Mouse (Mus musculus) midbrain, embryonic 15.5 days (tissue): Measurements from ENCODE around the gene Car12. TPM values are rescaled to one million over a fixed set of nuclear protein-coding genes. Genes with fewer than 3 reads are reported as not detected.
A peak's percentile ranks its signal among the peaks of the same experiment; 100 is the strongest.

Experiments
- ATAC-seq: fragments of 200-750 bp; cut with Nextera tagmentation; replicated peaks from 2 replicates; pipeline ENCODE4 v1.8.0; 2017; ENCODE audit warnings: moderate TSS enrichment
- H3K27ac ChIP-seq: fragments of 300-500 bp; sonication (generic); 2 replicates; pipeline ENCODE4 v1.5.1; 2015; ENCODE audit warnings: mild to moderate bottlenecking, inconsistent platforms
- H3K27me3 ChIP-seq: fragments of 300-500 bp; sonication (generic); replicated peaks from 2 replicates; pipeline ENCODE4 v1.6.1; 2015; ENCODE audit warnings: inconsistent platforms
- H3K36me3 ChIP-seq: fragments of 300-500 bp; sonication (generic); replicated peaks from 2 replicates; pipeline ENCODE4 v1.6.1; 2015; ENCODE audit warnings: inconsistent platforms
- H3K4me1 ChIP-seq: fragments of 300-500 bp; sonication (generic); 2 replicates; pipeline ENCODE4 v1.6.1; 2015; ENCODE audit warnings: inconsistent platforms
- H3K4me2 ChIP-seq: fragments of 300-500 bp; sonication (generic); 2 replicates; pipeline ENCODE4 v1.6.1; 2015; ENCODE audit warnings: inconsistent platforms, mild to moderate bottlenecking, moderate library complexity
- H3K4me3 ChIP-seq: fragments of 300-500 bp; sonication (generic); 2 replicates; pipeline ENCODE4 v1.5.1; 2015; ENCODE audit warnings: mild to moderate bottlenecking, inconsistent platforms
- H3K9ac ChIP-seq: fragments of 300-500 bp; sonication (generic); 2 replicates; pipeline ENCODE4 v1.6.1; 2015; ENCODE audit warnings: mild to moderate bottlenecking, inconsistent platforms
- H3K9me3 ChIP-seq: fragments of 300-500 bp; sonication (generic); 2 replicates; pipeline ENCODE4 v1.6.1; 2016; ENCODE audit warnings: inconsistent platforms
- WGBS: fragments of 180-500 bp; shearing (Covaris S2); methylation state at CpG from one replicate; pipeline ENCODE4 v1.1.7; 2015; ENCODE audit warnings: mixed read lengths; 5-methylcytosine and 5-hydroxymethylcytosine counted together
- polyA plus RNA-seq: library from polyadenylated mRNA; unstranded; fragments of >200 nt; fragmentation: Nextera tagmentation; extraction: Ambion mirVana; gene quantifications from 2 replicates; pipeline ENCODE4 v1.2.1, GENCODE M21; 2015

Gene Car12
- polyA plus RNA-seq, 1 experiment from 2014 or later = 2.3 TPM

DNA sequence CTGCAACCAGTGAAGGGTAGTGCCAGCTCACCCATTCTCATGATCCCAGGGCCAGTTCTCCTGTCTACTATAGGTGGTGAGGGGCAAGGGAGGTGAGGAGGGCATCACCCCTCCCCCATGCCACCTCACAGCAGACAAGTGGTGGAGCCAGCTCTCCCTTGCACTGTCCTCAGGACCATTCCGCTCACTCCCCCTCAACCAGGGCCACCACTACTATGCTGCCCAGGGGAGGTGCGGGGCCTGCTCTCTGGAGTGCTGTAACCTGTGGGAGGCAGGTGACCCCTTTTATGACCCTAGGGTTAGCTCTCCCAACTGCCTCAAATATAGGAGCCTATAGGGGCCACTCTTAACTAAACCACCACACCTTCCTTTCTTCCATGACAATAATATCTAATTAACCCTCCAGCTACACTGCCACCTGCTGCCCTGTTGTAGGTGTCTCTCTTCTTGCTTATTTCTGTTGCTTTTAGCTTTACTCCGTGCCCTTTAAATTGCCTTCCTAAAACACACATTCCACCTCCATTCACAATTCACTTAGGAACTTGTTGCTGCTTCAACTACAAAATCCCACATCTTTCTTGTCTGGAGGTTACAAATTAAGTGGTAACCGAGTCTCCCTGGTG is 21.7 kb upstream of the Car12 start:
- H3K4me1 ChIP-seq = no peaks in the 10 kb centered on the region
- no peak overlapping the region for H3K9ac ChIP-seq
- H3K27ac ChIP-seq = no peak overlapping the region
- 79% methylated on average over 4 of the region's 4 CpGs for WGBS
- H3K36me3 ChIP-seq = no peaks in the 10 kb centered on the region
- H3K27me3 ChIP-seq = no peaks in the 10 kb centered on the region
- no peak for ATAC-seq
- H3K4me2 ChIP-seq = no peak overlapping the region
- no peak overlapping the region for H3K4me3 ChIP-seq
- H3K9me3 ChIP-seq = no peaks in the 10 kb centered on the region

DNA sequence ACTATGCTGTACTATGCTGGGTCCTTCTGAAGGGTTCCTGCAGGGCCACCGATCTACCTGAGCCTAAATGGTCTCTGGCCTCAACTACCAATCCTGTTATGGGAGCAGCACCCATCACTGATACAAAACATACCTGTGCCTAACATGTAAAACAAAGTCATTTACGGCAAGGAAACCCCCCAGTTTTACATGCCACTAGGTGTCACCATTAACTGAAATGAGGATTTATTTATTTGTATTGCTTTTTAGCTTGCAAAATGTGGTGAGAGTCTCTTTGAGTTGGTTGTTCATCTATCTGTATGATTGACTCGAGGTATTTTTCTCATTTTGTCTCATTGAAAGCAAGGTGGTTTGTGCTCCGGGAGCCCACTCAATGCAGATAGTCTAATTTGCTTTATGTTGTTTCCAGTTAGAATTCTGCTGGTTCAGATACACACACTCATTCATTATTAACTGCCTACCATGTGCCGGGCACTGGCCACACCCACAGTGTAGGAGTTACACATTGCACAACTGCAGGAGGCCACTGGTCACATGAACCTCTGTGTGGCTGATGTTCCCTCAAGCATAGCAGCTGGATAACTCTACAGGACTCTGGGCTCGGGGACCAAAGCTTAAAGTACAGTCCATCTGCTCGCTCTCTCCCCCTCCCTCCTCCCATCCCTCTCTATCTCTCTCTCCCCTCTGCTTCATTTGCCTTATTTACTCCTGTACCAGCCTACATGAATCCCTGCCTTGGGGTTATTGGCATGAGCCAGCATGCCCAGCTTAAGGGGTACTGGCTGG is 15.9 kb upstream of the Car12 start:
- H3K9ac ChIP-seq = no peak overlapping the region
- no peak for ATAC-seq
- H3K27me3 ChIP-seq = no peaks in the 10 kb centered on the region
- H3K36me3 ChIP-seq = no peaks in the 10 kb centered on the region
- no peak overlapping the region for H3K4me3 ChIP-seq
- H3K27ac ChIP-seq = no peak overlapping the region
- WGBS = 76% methylated on average over 7 of the region's 7 CpGs
- H3K4me2 ChIP-seq = no peak overlapping the region
- H3K4me1 ChIP-seq = 0 out of 2 replicates have a peak, but pooled peaks cover 3% of the 10 kb centered on the region
- no peaks in the 10 kb centered on the region for H3K9me3 ChIP-seq

DNA sequence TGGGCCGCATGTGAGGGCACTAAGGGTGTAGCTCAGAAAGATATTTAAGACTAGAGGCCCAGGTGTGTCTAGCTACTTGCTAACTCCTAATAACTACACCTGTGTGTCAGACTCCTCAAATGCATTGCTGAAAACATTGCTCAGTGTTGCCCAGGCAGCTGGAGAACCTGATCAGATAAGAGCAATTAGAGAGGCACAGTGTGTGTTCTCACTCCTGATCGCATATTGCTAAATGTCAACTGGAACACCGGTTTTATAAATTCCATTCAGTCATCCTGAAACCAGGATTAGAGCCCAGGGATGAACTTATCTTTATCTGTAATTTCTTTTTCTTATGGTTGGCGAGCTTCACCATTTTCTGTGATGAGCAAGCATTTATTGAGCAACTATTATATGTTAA is 13.7 kb upstream of the Car12 start:
- Histone ChIP-seq H3K27me3 (no peaks in the 10 kb centered on the region), H3K9me3 (no peaks in the 10 kb centered on the region), H3K4me3 (no peak overlapping the region), H3K36me3 (no peaks in the 10 kb centered on the region), H3K27ac (no peak overlapping the region), H3K9ac (no peak overlapping the region), H3K4me1 (0 out of 2 replicates have a peak, but pooled peaks cover 3% of the 10 kb centered on the region), H3K4me2 (no peak overlapping the region)
- WGBS = 92% methylated on average over 4 of the region's 4 CpGs
- no peak for ATAC-seq

DNA sequence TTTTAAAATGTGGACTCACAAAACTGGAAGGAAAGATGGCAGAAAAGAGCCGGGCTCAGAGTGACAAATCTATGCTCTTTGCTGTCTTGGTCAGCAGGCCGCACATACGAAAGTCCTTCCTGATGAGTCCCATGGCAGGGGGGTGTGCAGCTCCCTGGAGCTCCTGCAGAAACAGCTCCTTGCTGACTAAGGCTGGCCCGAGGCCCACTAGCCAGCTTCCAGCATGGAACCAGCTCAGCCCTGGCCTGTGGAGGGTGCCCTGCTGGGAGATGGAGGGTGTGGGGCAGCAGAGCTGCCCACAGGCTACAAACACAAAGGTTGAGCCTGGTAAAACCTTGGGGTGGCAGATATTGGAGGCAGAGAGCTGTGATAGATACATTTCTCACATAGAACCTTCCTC is 10.5 kb upstream of the Car12 start:
- Histone ChIP-seq H3K4me1 (peaks cover 5% of the 10 kb centered on the region; the same call in 1 of the 2 replicates), H3K4me3 (no peak overlapping the region)
- 79% methylated on average over 4 of the region's 4 CpGs for WGBS

DNA sequence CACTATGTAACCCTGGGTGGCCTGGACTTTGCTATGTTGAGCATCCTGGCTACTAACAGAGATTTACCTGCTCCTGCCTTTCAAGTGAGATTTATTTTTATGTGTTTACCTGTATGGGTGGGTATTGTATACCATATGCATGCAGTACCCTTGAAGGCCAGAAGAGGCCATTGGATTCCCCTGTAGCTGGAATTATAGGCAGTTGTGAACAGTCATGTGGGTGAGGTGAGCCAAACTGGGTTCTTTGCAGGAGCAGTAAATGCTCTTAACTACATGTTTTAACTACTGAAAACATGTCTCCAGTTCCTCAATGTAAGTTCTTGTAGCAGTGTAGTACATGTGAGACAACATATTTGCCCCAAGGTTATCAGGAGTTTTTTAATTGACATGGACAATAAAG is 8.1 kb upstream of the Car12 start:
- ATAC-seq = no peak
- no peak overlapping the region for H3K27ac ChIP-seq
- H3K9ac ChIP-seq = no peak overlapping the region
- no peaks in the 10 kb centered on the region for H3K27me3 ChIP-seq
- no peaks in the 10 kb centered on the region for H3K9me3 ChIP-seq
- H3K4me1 ChIP-seq = peaks cover 18% of the 10 kb centered on the region; the same call in 1 of the 2 replicates
- no peaks in the 10 kb centered on the region for H3K36me3 ChIP-seq
- H3K4me3 ChIP-seq = no peak overlapping the region
- no peak overlapping the region for H3K4me2 ChIP-seq

More for the DNA sequence above, 10.5 kb upstream of the Car12 start:
- Histone ChIP-seq H3K36me3 (no peaks in the 10 kb centered on the region), H3K27me3 (no peaks in the 10 kb centered on the region), H3K27ac (no peak overlapping the region), H3K9me3 (no peaks in the 10 kb centered on the region), H3K9ac (no peak overlapping the region), H3K4me2 (no peak overlapping the region)
- no peak for ATAC-seq

DNA sequence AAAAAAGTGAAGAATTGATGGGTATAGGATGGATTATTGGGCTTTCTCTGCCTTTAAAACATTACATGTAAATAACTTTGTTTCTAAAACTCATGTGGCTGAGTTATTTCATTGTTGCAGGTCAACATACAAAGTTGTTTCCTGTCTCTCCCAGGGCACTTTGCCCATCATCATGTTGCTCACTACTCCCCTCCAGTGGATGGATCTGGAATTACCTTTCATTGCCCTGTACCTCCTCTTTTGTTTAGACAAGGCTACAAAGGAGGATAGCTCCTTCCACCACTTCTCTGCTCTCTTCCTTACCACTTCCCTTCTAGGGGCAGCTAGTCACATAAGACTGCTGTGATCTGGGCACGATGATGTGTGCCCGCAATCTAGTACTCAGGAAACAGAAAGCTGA is 7.7 kb upstream of the Car12 start:
- H3K36me3 ChIP-seq = no peaks in the 10 kb centered on the region
- H3K9ac ChIP-seq = no peak overlapping the region
- H3K9me3 ChIP-seq = no peaks in the 10 kb centered on the region
- no peak overlapping the region for H3K27ac ChIP-seq
- no peaks in the 10 kb centered on the region for H3K27me3 ChIP-seq
- no peak overlapping the region for H3K4me2 ChIP-seq
- no peak for ATAC-seq
- 57% methylated on average over 2 of the region's 2 CpGs for WGBS
- no peak overlapping the region for H3K4me3 ChIP-seq
- H3K4me1 ChIP-seq = peaks cover 18% of the 10 kb centered on the region; the same call in 1 of the 2 replicates

DNA sequence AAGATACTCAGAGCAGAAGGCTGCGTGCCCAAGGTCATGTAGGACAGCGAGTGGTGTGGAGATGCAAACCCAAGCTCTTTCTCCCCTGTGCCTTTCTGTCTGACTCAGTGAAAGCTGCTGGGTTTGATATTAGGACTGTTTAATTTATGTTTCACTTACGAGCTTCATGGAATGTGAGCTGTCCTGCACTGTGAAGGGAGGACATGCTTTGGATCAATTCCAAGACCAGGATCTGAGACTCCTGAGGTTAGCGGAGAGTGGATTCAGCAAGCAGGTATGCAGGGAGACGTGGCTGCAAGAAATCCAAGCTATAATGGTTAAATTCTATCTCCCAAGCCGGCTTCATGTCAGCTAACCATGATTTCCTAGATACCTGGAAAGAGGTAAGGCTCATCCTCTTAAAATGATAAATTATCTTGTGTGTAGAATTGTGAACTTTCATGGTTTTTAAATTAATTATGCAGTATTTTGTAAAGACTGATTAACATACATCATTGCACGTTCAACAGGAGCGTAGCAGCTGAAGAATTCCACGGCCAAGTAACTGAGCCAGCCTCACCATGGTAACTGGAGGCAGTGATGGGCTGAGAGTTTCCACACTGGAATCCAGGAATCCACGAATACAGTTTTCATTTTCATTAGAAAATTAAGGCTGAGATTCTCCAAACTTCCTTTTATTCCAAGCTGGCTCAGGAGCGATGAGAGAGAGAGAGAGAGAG is 5.3 kb upstream of the Car12 start:
- Histone ChIP-seq H3K4me2 (no peak overlapping the region), H3K4me1 (peaks cover 17% of the 10 kb centered on the region; the same call in 1 of the 2 replicates), H3K9me3 (no peaks in the 10 kb centered on the region), H3K27me3 (0 out of 2 replicates have a peak, but pooled peaks cover 5% of the 10 kb centered on the region), H3K36me3 (no peaks in the 10 kb centered on the region), H3K9ac (no peak overlapping the region), H3K27ac (no peak overlapping the region), H3K4me3 (no peak overlapping the region)
- no peak for ATAC-seq
- 37% methylated on average over 11 of the region's 11 CpGs for WGBS

DNA sequence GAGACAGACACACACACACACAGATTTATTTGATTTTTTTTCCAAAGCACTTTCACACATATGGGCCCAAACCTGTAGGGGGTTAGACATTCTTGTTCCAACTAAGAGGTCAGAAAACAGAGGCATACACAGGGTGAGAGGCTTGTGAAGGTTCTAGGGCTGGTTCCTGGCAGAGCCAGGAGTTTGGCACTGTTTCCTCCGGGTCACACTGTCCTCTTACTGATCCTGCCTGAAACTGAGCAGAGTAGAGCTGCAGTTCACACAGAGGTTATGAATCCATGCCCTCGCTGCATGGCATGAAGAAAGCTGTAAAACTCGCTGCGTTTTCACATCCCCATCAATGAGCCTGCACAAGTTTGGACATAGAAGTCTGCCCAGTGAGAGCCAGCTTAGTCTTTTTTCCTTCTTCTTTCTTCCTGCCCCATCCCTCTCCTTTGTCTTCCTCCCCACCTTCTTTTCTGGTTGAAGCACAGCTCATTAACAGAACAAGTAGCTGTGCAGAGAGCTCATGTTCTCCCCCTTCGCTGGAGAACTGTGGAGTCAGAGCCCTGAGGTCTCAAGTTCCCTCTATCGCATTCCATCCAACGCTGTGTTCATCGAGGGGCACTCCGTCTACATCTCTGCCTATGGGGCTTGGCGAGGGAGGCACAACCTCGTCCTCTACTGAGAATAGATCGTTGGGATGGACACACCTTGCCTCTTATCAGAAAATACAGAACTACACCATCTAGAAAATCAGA is 4.5 kb upstream of the Car12 start:
- H3K9ac ChIP-seq = no peak overlapping the region
- no peak overlapping the region for H3K4me3 ChIP-seq
- H3K36me3 ChIP-seq = no peaks in the 10 kb centered on the region
- H3K27me3 ChIP-seq = 0 out of 2 replicates have a peak, but pooled peaks cover 5% of the 10 kb centered on the region
- no peak overlapping the region for H3K4me2 ChIP-seq
- H3K4me1 ChIP-seq = peaks cover 24% of the 10 kb centered on the region; the same call in 1 of the 2 replicates
- H3K9me3 ChIP-seq = no peaks in the 10 kb centered on the region
- H3K27ac ChIP-seq = no peak overlapping the region
- no peak for ATAC-seq
- WGBS = 55% methylated on average over 12 of the region's 12 CpGs

DNA sequence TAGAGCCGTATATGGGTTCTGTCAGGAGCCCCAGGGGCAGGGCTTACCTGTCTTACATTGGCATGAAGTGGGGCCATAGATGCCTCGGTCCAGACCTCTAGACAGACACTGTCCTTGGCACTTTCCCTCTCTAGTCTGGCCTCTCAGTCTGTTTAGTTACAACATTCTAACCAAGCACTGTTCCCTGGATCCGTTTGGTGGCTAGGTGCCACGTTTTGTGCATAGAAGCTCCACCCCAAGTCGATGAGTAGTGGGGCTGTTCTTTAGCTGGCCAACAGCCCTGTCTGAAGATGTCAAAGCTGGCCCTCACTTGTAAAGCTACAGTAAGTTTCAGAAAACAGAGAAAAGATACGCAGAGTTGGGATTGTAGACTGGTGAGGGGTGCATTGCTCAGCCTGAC is 2.9 kb upstream of the Car12 start:
- Histone ChIP-seq H3K9ac (no peak overlapping the region), H3K36me3 (no peaks in the 10 kb centered on the region), H3K9me3 (no peaks in the 10 kb centered on the region), H3K4me3 (no peak overlapping the region), H3K4me1 (peaks cover 30% of the 10 kb centered on the region; the same call in 1 of the 2 replicates), H3K27ac (no peak overlapping the region), H3K27me3 (0 out of 2 replicates have a peak, but pooled peaks cover 9% of the 10 kb centered on the region), H3K4me2 (no peak overlapping the region)
- WGBS = 86% methylated on average over 6 of the region's 6 CpGs
- no peak for ATAC-seq

DNA sequence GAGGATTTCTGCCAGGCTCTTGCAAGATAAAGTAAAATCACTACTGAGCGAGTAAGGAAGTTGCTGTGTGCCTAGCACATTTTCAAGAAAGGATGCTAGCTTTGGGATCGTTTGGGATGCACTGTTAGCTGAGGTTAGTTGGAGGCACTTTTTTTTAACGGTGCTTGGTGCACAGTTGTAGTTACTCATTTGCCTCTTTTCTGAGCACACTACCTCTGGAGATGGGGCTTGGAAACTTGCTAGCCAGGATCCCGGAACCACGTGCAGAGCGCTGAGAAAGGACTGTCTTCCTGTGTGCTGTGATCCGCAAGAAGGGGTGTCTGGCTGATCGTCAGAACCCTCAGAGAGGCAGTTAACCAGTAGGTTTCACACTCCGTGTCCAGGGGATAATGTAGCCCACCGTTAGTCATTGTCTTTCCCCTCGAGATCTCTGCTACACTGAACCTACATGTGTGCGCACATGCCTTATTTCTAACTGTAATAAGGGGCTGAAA is 583 bp downstream of the Car12 start:
- WGBS = 13% methylated on average over 12 of the region's 12 CpGs
- Histone ChIP-seq H3K27me3 (0 out of 2 replicates have a peak, but pooled peaks cover 9% of the 10 kb centered on the region), H3K9me3 (no peaks in the 10 kb centered on the region), H3K27ac (no peak overlapping the region), H3K4me1 (peaks cover 17% of the 10 kb centered on the region; the same call in 1 of the 2 replicates), H3K9ac (no peak overlapping the region), H3K4me2 (peak overlapping the region; percentile 54), H3K4me3 (peak overlapping the region; percentile 31), H3K36me3 (no peaks in the 10 kb centered on the region)
- ATAC-seq = no peak

DNA sequence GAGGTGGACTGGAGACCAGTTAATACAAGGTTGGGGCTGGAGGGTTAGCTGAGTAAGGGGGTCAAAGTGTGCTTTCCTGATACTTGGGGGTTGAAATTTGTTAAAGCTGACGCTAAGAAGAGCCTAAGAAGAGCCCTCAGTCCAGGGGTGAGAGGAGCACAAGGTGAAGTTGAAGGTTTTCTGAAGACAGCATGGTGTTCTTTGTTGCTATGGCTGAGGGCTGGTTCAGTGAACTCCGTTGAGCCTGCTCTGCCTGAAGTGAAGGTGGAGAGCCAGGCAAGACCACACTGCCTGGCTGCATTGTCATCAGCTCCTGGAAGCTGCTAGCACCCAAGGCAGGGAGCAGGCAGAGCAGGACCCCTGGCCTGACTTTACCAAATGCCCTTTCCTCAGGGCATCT is 1.9 kb downstream of the Car12 start:
- Histone ChIP-seq H3K36me3 (no peaks in the 10 kb centered on the region), H3K4me2 (no peak overlapping the region), H3K9me3 (no peaks in the 10 kb centered on the region), H3K27ac (no peak overlapping the region), H3K4me3 (no peak overlapping the region), H3K9ac (no peak overlapping the region), H3K4me1 (peaks cover 14% of the 10 kb centered on the region; the same call in 1 of the 2 replicates), H3K27me3 (0 out of 2 replicates have a peak, but pooled peaks cover 9% of the 10 kb centered on the region)
- WGBS = 78% methylated on average over 2 of the region's 2 CpGs
- ATAC-seq = no peak
